Mouse (Mus musculus) lung, postnatal 25 days (tissue): Measurements from ENCODE around the gene Piga.

Experiments
- DNase-seq: peaks from one replicate; pipeline ENCODE4 v3.0.0; 2022; ENCODE audit warnings: low spot score

The Piga gene

GRCm38 (mm10) chrX:164419471-164419939 is at the start of gene Piga:
TSS of gene Piga (plus strand) at chrX:164419787.
- peak; percentile 95 for DNase-seq

- no peak for DNase-seq
These were observed 49.0 kb upstream of the Piga start for GRCm38 (mm10) chrX:164370576-164370975.

GRCm38 (mm10) chrX:164373081-164373480 is 46.5 kb upstream of the Piga start, which contains the start of gene Vegfd:
TSS of gene Vegfd (plus strand) at chrX:164373378.
- DNase-seq, result peak; percentile 32

GRCm38 (mm10) chrX:164374586-164374985 is 45.0 kb upstream of the Piga start:
- no peak for DNase-seq

GRCm38 (mm10) chrX:164379721-164380120 is 39.9 kb upstream of the Piga start:
- DNase-seq, result no peak

- peak; percentile 78 for DNase-seq
These were observed 37.8 kb upstream of the Piga start for GRCm38 (mm10) chrX:164381618-164382408.

GRCm38 (mm10) chrX:164394091-164394490 is 25.5 kb upstream of the Piga start:
- no peak for DNase-seq

GRCm38 (mm10) chrX:164398456-164398855 is 21.1 kb upstream of the Piga start:
- no peak for DNase-seq

GRCm38 (mm10) chrX:164405080-164405649 is 14.4 kb upstream of the Piga start:
- no peak for DNase-seq

- no peak for DNase-seq
These were observed 13.2 kb upstream of the Piga start for GRCm38 (mm10) chrX:164406133-164407022.

GRCm38 (mm10) chrX:164408301-164408927 is 11.2 kb upstream of the Piga start:
- DNase-seq, result no peak

- no peak for DNase-seq
These were observed 9.0 kb upstream of the Piga start for GRCm38 (mm10) chrX:164410562-164410961.

- no peak for DNase-seq
These were observed 2.8 kb upstream of the Piga start for GRCm38 (mm10) chrX:164416803-164417202.

GRCm38 (mm10) chrX:164418008-164418407 is 1.6 kb upstream of the Piga start:
- no peak for DNase-seq

GRCm38 (mm10) chrX:164419955-164420354 is 368 bp downstream of the Piga start:
- no peak for DNase-seq

- no peak for DNase-seq
These were observed 931 bp downstream of the Piga start for GRCm38 (mm10) chrX:164420518-164420917.

- DNase-seq, result no peak
These were observed 5.2 kb downstream of the Piga start for GRCm38 (mm10) chrX:164424821-164425220.

GRCm38 (mm10) chrX:164427295-164427694 is 7.7 kb downstream of the Piga start:
- no peak for DNase-seq

- no peak for DNase-seq
These were observed 8.6 kb downstream of the Piga start for GRCm38 (mm10) chrX:164428224-164428623.

GRCm38 (mm10) chrX:164430621-164431020 is 11.0 kb downstream of the Piga start:
- no peak for DNase-seq

GRCm38 (mm10) chrX:164431133-164431532 is 11.5 kb downstream of the Piga start:
- DNase-seq, result no peak

- DNase-seq, result no peak
These were observed 12.0 kb downstream of the Piga start for GRCm38 (mm10) chrX:164431541-164431940.
